Mouse (Mus musculus) ZHBTc4 (cell line): ENCODE measurements around the gene Cdca8.

Experiments used
- DNase-seq: peaks from one replicate; pipeline ENCODE4 v3.0.0-alpha.2; 2011; ENCODE audit warnings: low read depth, low spot score

Cdca8 gene

DNA sequence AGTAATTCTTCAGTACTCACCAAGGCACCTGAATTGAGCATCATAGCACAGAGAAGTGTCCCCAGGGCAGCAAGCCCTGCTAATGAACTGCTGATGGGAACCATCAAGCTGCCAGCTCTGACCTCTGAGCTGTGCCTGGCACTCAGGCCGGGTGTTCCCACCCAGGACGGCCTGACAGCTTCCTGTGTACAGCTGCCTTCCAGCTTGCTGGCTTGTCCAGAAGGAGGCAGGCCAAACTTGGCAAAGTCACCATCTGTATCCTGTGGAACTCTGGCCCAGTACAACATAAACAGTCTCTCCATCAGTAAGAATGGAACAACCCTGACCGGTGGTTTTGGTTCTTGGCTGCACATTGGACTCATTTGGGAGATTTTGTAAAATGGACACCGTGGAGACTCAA, 14.4 kb upstream of the Cdca8 start:
- no peak for DNase-seq

DNA sequence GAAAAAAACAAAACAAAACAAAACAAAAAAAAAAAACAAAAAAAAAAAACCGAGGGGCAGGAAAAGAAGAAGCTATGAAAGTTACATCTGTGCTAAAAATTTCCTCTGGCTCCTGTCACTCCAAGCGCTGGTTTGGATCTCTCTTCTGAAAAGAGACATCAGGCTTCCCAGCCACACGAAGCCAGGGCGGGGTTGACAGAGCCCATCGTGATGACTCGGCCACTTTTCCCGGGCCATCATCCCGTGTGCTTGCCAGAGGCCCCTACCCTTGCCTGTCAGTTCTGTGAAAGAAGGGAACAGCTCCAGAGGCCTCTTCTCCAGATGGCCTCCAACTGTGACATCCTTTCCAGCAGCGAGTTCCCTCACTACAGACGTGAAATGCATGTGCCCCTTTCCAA, 11.9 kb upstream of the Cdca8 start:
- no peak for DNase-seq

DNA sequence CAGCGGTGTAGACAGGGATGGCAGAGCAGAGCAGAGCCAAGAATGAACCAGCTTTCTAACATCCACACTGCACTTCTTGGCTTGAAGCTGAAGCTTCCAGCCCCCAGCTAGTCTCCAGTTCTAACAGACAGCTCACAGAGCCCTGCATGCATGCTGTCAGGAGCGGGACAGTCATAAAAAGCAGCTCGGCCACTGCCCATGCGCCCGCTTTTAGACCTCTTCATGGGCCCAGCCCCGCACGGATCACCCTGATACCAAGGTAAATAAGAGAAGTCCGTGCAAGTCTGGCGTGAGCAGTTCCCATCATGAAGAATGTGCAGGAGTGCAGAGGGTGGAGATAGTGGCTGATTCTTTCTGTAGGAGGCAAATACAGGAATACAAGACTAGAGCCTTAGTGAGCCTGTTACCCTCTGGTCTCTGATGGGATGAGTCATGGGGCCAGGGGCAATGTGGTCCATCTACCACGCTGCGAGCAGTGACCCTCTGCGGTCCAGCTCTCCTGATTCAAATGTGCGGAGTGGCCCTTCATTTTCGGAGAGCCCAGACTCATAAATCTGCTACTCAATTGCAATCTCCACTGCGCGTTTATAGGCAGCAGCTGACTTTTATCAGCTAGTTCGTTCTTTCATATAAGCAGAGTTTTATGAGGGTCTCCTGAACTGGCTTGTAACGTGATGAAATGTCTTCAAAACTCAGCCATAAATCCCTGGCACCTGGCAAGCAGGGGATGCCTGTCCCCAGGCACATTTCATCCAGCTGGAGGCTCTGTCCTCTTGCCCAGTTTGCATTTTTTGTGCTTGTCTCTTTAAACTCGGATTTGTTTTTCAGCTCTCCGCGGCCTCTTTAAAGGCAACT, 11.3 kb upstream of the Cdca8 start:
- DNase-seq: no peak

DNA sequence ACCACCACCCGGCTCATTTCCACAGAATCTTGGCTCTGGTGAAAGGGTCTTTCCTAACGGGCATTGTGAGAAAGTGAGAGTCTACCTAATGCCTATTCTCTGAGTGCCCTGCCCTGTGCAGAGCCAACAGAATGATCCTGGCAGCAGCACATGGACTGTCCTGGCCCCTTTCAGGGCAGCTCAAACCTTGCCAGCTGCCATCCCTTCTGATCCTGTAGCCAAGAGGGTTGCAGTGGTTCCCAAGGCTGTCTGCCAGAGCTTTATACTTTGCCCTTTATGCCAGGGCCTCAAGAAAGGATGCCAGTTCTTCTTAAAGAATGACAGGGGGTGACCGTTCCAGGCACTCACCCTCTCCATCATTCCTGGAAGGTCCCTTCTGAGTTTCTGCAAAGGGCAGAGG, 10.4 kb upstream of the Cdca8 start:
- DNase-seq: no peak

DNA sequence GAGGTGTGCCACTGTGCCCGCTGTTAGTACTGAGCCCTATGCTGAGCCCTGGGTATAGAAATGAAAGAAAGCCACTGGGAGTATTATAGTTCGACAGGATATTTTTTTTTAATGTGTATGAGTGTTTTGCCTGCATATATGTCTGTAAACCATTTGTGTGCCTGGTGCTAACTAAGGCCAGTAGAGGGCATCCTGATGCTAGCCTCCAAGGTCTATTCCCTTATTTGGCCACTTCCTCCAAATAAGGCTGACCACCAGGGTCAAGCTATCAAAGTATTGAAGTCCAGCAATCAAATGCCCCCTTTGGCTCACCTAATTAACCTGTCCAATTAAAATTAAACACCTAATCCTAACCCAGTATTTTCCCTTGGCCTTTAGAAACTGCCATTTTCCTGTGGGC, 5.8 kb upstream of the Cdca8 start:
- DNase-seq: no peak

DNA sequence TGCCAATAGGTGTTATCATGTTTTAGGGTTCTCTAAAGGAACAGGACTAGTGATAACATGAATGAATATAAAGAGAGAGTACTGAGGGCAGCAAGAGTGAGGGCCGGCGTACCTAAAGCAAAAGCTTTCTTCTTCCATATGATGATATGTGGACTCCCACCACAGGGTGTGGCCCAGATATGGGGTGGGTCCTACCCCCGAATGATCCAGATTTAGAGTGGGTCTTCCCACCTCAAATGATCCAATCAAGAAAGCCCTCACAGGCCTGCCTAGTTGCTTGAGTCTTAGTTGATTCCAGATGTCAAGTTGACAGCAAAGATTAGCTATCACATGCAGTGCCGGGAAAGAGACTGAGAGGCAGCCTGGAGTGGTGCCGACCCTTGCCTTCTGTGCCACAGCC, 4.7 kb upstream of the Cdca8 start:
- no peak for DNase-seq

DNA sequence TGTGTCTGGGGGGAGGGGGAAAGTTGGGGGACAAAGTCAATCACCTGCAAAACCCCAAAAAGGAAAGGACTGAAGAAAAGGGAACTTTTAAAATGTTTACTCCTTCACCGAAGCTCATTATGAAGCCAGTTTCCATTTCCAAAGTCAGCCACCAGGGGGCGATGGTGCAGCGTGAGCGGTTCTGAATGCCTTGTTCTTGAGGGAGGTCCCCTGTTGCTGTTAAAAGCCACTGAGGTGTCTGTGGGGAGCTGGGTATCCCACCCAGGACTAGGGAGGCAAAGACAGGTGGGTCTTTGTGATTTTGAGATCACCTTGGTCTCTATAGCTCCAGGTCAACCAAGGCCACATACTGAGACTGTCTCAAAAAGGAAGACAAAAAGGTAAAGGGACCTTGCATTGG, 3.9 kb upstream of the Cdca8 start:
- peak; percentile 79 for DNase-seq

DNA sequence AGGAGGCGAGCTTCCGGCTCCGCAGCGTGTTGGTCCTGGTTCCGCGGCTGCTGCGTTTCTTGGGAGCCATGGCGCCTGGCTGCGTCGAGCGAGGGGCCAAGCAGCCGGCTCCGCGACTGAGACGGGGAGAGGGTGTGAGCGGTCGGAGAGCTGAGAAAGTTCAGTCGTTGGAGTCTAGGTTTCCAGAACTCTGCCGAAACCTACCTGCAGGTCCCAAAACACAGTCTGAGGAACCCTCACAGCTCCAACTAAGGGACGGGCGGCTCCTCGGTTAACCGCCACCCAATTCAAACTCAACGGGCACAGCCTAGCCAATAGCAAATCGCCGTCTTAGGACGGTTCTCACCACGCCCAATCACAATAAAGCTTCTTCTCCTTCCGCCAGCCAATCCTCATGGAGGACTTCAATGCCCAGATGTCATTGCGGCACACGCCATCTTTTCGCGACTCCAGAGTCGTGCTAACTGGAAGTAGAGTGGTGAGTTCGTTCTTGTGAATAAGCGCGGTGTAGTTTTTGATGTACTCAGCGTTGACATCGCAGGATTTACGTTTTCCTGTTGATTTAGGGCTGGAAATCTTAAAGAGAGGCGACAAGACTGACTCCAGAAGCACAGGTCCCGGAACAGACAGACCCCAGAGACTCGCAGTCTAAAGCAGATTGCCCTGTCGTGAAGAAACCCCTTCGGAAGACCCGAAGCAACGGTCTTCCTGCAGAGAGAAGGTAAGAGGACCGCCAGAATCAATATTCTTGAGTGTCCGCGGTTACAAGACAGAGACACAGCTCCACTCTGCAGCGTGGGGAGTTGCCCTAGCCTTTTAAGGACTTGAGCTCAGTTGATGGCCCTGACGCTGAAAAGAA, 2.3 kb downstream of the Cdca8 start, which contains the start of gene 9930104L06Rik:
9930104L06Rik (plus strand) TSS at position 436 of the 859 bp plus-strand sequence.
- DNase-seq: peak; percentile 99

DNA sequence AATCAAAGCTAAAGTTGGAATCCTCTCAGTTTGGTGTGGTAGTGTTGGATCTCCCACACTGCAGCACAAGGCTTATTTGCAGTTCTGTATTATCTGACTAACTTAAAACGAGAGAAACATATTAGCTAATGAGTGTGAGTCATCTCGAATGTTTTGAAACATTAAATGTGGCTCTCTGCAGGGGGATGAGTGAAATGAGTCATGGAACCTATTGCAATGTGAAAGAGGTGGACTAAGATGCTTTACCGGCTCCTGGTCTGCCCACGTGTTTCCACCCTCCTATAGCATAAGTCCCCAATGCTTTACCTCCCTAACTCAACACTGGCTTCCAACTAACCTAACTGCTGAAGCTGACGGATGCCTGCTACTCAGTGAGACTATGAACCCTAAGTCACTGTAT, 11.0 kb downstream of the Cdca8 start:
- no peak for DNase-seq

DNA sequence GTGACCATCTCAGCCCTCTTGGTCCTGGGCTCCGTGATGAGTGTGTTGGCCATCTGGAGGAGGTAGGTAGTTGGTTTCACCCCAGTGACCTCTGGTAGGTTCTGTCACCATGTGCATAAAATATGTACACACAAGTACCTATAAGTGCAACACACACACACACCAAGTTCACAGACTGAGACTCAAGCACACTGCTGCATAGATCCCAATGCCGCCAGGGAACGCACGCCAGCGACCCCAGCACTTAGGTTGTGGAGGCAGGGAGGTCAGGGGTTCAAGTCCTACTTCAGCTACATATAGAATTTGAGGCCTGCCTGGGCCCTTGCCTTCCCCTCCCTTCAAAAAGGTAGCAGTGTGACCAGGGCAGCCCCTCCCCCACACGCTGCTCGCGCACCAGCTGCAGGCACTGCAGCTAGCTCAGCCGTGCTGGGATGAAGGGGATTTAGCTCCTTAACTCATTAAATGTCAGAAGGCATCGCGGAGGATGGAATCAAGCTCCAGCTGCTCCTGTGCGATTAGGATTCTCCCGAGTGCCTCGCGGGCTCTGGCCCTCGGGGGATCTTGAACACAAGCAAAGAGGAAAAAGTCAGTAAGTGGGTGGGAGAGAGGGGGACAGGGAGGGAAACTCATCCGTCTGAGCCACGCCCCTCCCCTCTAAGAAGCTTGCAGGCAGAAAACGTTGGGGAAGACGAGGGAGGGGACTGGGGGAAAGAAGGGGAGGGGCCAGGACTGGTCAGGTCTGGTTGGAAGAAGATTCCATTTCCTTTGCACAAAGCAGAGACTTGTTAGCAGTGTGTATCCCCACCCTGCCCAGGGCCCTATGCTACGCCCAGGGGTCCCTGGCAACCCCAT, 32.9 kb downstream of the Cdca8 start:
- DNase-seq: peak; percentile 96

DNA sequence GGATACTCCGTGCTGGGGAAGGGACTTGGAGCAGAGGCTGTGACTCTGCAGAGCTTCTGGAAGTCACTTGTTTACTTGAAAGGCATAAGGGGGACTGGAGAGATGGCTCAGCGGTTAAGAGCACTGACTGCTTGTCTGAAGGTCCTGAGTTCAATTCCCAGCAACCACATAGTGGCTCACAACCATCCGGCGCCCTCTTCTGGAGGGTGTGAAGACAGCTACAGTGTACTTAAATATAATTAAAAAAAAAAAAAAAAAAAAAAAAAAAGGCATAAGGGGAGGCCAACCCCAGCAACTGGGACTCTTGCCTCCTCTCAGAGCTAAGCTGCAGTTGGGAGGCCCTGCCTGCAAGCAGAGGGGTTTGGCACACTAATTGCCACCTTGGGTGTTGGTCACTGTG, 33.7 kb downstream of the Cdca8 start:
- peak; percentile 62 for DNase-seq

DNA sequence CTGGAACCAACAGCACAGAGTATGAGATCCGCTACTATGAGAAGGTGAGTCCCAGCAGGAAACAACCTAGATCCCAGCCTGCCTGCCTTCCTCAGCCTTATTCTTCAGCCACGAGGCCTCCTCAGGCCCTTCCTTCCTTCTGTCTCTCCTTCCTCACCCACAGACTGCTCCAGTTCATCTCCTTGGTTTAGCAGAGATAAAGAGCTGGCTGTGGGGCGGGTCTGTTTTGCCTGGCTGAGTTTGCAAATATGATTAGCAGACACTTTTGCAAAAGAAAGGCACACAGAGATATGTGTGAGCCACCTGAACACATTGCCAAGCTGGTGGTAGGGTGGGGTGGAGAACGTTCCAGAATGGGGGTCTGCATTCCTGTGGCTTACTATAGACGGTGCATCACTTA, 39.2 kb downstream of the Cdca8 start:
- no peak for DNase-seq

DNA sequence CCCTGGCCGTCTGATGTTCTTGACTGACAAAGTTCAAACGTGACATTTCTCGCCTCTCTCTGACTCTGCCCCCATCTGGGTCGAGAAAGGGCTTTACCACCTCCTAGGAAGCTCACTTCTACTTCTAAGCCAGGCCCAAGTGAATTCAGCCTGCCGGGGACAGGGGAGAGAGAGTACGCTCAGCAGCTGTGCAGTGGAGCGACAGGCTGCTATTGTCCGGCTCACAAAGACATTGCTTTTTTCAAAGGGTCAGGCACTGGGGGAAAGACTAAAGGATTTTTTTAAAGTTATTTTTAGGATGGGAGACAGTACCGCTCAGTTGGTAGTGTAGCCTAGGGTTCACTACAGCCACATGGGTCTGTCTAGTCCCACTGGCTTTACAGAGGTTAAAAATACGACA, 40.7 kb downstream of the Cdca8 start:
- DNase-seq: no peak

DNA sequence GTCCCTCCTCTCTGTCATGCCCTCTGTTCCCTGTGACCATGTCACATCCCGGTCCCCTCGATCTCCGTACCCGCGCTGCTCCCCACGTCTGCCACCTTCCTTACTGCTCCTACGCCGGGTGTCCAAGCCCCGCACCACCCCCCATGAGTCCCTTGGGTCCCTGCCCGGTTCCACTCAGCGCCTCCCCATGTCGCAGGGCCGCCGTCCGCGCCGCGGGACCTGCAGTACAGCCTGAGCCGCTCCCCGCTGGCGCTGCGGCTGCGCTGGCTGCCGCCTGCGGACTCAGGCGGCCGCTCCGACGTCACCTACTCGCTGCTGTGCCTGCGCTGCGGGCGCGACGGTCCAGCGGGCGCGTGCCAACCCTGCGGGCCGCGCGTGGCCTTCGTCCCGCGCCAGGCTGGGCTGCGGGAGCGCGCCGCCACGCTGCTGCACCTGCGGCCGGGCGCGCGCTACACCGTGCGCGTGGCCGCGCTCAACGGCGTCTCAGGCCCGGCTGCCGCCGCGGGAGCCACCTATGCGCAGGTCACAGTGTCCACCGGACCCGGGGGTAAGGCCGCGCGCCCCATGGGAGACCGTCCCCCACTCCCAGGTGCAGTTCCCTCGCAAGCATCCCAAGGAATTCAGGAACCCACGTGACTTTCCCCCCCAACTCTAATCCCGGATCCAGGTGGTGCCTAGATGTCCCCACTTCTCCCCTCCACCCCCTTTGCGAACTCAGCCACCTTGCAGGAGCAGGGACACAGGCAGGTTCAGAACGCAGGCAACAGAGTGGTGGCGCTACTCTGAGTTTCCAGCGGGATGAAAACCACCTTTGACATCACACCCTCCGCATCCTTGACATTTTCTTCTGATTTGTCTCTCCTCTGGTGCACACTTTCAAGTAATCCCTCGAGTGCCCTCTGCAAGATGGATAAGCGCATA, 44.3 kb downstream of the Cdca8 start:
- DNase-seq: peak; percentile 55

DNA sequence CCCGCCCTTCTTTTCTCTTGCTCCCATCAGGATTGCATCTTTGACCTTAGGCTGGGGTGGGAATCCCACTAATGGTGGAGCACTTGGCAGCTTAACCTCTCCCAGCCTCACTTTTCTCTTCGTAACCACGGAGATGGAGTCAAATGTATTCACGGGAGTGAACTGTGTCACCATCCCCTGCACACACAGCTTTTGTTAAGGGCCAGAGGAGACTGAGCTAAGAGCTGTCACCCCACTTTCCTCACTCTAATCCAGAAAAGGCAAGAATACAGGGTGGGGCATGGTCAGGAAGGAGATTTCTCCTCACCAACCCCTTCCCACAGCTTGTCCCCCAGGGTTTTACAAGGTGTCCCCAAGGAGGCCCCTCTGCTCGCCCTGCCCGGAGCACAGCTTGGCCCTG, 45.3 kb downstream of the Cdca8 start:
- peak; percentile 39 for DNase-seq

DNA sequence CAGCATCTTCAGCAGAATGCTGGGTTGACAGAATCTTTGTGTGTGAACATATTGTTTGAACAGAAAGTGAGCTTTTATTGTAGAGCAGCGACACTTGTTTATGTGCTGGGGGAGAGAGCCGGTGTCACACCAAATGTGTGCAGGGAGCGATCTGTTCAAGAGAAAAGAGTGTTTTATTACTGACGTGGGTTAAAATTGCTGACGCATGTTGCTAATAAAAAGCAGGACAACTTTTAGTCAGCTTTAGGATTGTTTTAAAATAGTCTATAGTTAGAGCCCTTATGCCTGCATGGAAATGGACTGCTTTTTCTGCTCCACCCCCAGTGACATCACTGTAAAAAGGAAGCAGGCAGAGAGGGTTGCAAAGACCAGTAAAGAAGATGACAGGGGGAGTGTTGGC, 48.3 kb downstream of the Cdca8 start:
- DNase-seq: no peak

DNA sequence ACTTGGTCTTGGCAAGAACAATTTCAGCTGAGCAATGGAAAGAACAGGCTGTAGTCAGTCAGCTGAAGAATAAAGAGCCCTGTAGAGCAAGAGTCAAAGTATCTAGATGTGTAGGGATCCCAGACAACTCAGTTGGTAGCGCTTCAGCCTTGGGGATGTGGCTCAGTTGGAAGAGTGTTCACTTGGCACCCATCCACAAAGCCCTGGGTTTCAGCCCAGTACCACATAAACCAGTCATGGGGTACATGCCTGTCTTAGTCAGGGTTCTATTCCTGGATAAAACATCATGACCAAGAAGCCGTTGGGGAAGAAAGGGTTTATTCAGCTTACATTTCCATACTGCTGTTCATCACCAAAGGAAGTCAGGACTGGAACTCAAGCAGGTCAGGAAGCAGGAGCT, 49.2 kb downstream of the Cdca8 start:
- no peak for DNase-seq

DNA sequence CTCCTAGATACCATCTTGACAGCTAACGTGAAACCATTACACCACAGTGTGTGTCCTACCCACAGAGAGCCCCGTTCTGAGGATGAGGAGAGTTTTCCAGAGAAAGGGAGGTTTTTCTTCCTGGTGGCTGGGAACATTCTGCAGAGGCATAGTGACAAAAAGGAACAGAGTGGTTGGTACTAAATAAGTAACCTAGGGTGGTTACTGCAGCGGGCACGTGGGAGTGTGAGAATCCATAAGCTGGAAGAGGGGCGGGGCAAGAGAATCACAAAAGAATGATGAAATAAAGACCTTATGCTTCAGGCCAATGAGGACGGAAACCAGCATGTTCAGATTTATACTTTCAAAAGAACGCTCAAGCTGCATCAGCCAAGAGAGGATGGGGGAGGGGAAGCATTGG, 50.4 kb downstream of the Cdca8 start:
- DNase-seq: no peak

DNA sequence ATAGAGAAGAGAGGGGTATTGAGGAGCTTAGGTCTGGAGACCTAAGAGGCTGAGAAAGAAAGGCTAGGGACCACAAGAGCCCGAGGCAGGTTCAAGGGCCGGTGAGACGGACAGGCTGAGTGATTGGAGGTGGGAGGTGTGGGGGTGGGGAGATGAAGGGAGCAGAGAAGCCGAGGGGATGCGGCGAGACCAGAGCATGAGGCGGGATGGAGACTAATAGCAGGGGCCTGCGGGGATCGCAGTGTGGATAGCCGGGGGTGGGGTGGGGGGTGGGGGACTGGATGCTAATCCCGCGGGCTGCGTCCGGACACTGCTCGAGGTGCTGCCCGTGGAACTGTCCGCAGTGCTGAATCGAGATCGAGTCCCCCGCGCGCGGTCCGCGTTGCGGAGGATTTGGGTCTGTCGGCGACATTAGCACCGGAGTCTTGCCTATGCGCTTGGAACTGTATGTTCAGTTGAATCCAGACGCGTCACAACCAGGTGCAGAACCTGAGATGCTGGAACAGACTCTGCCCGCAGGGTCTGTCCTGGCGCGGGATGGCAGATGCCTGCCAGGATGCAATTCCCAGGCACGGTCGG, 56.9 kb downstream of the Cdca8 start:
- DNase-seq: peak; percentile 73

DNA sequence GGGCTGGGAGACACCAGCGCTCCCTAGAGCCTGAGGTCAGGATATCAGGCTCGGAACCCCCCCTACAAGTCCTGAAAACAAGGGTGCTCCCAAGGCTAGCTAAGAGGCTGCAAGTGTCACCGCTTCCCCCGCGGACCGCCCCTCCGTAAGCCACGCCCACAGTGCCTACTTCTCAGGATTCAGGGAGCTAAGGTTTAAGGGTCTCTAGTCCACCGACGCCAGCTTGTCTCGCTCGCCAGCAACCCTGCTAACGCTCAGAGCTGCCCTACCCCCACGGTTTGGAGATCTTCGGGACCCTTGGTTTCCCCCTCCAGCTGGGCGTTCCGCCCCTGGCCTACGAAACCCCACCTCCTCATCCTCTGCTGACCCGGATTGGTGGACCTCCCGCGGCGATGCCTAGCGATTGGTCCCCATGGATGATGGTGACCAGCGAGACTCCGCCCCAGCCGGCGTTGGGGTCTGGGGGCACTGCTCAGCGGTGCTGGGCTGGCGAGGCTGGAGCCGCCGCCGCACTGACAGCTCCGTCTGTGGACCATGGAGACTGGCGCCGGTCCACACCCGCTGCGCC, 57.7 kb downstream of the Cdca8 start:
- peak; percentile 87 for DNase-seq
